Mouse (Mus musculus) lung, adult 18-20 months (tissue): ENCODE measurements around the gene Synj2.
A peak's percentile ranks its signal among the peaks of the same experiment; 100 is the strongest.

Experiments
- DNase-seq, 2 experiments: peaks; one replicate each; pipeline ENCODE4 v3.0.0; 2022; ENCODE audit warnings: mixed read lengths in 2 of 2

Gene Synj2

DNA sequence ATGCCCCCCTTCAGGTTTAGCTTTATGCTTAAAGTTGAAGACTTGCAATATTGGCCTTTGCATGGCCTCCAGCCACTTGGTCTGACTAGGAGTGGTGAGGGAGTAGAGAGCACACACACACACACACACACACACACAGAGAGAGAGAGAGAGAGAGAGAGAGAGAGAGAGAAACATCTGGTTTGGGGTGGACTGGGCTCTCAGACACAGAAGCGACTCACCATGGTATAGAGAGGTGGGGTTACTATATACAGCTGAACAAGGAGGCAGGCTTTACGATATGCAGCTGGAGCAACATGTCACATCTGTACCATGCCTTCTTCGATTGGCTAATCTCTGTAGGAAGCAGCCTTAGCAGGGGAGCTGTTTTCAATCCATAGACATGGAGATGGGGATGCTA, 5.4 kb upstream of the Synj2 start:
- DNase-seq: no peak

DNA sequence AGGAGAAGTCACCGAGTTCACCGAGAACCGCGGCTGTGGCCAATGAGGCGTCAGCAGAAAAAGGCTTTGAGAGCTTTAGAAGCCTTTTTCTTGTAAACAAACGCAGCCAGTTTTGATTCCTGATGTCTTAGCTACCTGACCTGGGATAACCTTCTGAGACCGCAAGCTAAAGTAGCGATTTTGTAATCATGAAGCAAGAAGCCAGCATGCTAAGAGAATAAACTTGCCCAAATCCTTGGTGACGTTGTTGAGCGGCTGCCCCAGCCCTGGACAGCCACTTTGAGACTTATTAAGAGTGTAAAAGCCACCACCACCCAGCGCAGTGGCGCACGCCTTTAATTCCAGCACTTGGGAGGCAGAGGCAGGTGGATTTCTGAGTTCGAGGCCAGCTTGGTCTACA, 4.8 kb upstream of the Synj2 start:
- DNase-seq: peak; percentile 74 to 78

DNA sequence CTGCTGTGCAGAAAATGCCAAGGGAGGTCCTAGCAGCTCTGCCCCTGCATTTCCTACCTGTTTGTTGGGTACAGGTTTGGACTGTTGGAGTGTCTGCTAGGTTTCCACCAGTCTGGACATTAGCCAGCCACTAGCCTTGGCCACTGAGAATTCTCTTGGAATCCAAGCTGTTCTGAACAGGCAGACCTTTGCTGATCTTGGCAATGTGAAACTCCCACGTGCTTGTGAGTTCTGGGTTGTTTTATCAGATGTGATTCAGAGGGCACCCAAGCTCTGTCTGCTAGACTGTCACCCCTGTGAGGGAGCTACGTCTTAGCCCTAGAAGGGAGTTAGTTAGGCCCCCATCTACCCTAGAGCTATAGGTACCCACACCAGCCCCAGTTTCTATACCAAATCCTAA, 3.6 kb upstream of the Synj2 start:
- peak in 1 of 2 experiments; percentile 30 for DNase-seq

DNA sequence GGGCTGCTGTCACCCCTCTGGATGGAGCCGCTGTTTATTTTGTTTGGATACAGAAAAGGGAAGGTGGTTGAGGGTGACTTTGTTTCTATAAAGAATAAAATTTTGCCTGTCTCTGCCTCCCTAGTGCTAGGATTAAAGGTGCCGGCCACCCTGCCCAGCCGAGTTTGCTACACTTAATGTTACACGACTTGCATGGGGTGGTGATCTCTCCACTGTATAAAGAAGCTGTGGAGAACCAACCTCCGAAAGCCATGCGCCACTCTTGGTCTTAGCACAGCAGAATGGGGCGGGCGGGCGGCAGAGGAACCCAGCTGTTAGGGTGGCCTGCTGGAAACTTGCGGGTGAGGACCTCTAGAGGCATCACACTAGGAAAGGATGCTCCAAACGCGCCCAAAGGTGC, 1.2 kb upstream of the Synj2 start:
- no peak for DNase-seq

DNA sequence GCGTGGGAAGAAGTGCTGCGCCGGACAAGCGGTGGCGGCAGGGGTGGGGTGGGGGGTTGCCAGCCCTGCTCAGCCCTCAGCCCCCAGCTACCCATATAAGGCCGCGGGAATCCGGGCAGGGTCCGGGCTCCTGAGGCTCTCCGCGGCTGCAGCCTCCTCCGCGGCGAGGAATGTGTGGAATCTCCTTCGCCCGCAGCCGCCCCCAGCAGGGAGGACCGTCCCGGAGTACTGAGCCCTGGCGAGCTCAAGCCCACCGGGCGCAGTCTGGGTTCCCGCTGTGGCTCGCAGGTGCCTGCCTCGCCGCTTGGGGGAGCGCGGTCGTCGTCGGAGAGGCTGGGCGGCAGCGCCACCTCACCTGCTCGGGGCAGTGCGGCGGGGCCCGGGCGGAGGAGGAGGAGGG, 288 bp upstream of the Synj2 start:
- peak; percentile 87 to 90 for DNase-seq

DNA sequence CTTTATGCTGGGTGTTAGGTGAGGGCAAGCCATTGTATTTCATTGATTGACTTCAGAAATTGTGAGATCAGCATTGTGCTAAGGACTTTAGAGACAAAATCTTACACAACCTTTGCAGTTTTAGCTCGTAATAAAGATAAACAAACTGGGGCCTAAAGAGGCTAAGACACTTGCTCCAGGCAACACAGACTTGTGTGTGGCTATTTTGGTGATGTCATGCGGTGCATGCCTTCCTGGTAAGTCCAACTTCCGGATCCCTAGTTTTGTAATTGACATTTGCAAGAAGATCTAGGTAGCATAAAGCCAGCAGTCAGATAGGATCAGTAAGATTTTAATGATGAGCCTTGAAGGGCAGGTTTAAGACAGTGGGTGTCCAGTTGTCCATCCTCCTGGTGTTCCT, 1.1 kb downstream of the Synj2 start:
- no peak for DNase-seq

DNA sequence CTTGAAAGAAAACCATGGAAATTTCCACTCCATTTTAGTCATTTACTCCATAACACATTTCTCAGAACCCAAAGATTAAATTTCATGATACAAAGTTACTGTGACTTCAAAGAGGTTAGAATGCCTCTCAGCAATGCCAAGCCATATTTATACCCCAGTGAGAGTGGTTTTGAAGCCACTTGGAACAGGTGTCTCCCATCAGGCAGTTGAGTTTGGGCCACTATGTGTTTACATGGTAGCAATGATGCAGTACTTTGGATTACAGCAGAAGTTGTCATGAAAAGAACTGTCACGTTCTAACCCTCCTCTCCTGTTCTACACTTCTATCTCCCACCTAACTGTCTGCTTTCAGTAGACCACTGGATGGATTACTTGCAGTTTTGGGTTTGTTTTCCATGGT, 2.0 kb downstream of the Synj2 start:
- no peak for DNase-seq

DNA sequence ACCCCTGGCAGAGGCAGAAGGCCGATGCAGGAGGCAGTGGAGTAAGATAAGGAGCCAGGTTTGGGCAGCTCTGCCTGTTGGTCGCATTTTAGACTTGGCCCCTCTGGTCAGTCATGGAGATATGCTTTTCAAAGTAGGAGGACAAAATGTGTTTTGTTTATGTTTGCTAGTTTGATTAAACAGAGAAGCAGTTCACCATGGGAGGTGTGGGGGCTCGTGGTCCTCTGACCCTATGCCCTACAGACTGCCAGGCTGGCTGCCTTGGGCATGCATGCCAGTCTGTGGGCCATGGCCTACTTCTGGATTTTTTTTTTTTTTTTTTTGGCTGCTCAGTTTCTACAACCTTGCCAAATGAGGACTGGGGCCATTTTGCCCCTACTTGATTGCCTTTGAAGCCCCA, 6.0 kb downstream of the Synj2 start:
- no peak for DNase-seq

DNA sequence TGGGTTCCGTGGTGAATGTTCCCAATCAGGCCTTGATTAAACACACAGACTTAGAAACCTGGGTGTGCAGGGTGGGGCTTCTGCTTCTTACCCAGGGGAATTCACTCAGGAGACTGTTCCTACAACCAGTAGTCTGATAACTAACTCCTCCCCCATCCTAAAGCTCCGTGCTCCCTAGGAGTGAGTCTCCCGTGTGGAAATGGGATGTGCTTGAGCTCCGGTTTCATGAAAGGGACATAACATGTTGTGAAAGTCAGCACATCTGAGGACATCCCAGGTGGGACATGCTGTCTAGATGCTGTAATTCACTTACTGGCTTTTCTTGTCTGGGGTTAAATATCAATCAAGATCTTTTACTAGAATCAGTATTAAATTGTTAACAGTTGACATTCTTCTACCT, 11.4 kb downstream of the Synj2 start:
- DNase-seq: no peak

DNA sequence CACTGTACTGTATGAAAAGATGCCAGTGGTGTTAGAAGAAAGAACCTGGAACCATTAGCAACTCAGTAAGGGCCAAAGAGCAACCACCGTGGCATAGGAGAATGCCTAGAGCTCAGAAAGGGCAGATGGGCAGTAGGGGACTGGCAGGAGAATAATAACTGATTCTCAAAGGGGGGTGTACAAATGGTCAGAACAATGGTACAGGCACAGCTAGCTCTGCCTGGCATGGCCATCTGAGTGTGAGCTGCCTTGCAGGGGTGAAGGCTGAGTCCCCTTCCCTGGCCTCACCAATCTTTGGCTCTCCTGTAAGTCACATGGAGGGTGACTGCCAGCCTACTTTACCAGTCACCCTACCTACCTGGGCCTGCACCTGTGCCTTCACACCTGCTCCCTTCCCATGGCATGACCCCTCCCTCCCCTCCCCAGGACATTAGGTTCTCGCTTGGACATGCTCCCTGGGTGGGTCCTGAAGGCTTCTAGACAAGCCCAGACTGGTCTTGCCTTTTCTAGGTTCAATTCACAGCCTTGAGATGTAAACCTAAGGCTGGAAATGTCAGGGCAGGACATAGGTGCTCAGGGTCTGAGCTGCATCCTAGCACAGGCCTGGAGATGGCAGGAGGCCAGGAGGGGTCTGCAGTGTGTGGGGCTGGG, 15.4 kb downstream of the Synj2 start:
- no peak for DNase-seq

DNA sequence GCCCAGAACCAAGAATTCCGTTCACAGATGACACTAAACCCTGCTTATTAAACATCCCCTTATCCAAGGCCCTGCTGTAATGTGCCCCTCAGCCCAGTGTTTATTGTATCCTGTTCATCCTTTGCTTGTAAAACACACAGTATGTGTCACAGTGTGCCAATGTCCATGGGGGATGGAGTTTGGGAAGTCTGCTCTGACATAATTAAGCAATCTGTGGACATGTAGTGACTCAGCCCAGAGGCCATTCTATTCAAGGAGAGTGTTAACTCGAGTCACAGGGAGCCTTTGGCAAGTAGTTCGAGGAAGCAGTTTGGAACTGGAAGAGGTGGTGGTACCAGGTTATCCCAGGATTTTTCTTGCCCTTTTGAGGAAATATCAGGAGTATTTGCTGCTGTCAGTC, 16.0 kb downstream of the Synj2 start:
- peak in 1 of 2 experiments; percentile 39 for DNase-seq

DNA sequence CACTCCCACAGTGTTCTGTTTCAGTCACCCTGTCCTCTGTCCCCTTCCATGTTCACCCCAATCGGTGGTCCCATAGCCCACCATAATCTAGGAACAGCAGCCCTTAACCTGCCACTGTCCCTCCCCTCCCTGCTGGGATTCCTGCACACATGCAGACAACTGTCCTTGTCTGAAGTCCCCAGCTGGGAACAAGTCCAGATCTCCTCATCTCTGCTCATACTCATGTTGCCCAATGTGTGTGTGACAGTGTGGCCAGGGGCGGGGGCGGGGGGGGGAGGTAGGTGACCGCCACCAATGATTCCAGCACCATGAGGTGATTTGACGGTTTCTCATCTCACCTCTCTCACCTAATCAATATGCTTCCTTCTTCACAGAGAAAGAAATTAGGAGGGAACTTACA, 17.1 kb downstream of the Synj2 start:
- DNase-seq: no peak

DNA sequence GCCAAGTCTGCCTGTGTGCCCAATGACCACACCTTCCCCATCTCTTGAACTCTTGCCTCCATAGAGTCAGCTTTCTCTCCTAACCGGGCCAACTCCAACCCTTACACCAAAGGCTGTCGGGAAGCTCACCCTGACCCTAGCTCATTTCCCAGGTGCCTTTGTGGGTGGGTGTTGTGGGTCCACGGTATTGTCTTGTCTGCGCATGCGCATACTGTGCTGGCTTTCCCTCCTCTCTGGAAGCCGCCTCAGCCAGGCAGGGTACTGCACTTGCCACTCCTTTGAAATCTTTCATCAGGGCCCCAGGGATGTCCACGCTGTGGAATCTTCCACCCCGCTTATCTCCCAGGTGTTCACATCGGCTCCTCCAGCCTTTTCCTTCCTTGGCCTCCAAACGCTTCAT, 17.6 kb downstream of the Synj2 start:
- DNase-seq: no peak

DNA sequence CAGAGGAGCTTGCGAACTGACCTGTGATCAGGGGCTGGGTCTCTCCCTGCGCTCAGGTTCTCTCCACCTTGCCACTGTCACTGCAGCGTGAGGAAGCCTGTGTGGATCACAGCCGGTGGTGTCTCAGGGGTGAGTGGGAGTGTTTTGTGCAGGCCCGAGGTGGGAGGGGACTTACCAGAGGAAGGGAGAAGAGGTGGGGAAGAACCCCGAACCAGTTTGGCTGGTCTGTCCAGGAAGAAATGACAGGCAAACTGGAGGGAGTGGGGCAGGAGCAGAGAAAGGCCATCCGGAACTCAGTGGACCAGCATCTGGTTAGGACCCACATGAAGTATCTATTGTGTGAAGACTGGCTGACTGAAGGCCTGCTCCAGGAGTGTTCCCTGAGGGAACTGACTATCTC, 18.0 kb downstream of the Synj2 start:
- DNase-seq: peak; percentile 64 to 71

DNA sequence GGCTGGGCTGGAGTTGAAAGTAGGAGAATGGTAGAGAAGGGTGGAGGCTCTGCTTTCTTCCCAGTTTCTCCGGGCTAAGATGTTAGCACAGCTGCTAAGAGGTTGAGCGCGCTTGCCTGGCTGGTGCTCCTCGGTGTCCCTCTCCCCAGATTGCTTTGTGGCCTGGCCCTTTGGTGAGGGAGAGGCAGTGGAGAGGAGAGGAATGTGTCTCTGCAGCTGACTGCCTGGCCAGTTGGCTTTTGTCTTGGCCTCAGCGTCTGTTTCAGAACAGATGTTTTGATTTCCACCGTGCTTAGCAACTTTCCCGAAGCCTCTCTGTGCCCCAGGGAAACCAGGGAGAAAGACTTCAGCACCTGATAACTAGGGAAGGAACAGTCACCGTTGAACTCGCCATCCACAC, 18.7 kb downstream of the Synj2 start:
- peak in 1 of 2 experiments; percentile 35 for DNase-seq

DNA sequence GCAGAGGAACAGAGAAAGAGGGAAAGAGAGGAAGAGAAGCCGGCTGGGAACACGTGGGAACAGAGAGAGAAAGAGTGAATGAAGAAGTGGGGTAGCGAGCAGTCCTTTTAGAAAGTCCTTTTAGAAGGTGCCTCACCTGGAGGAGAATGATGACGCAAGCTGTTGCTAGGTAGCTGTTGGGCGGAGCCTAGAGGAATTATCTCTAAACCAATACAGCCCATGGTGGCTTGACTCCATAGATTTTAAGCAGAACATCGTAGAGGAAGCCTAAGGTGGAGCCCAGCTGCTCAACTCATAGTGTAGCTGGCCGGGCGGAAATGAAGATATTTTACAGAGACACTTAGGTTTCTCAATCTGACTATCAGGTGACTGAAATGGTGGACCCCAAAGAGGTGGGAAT, 22.7 kb downstream of the Synj2 start:
- peak in 1 of 2 experiments; percentile 39 for DNase-seq

DNA sequence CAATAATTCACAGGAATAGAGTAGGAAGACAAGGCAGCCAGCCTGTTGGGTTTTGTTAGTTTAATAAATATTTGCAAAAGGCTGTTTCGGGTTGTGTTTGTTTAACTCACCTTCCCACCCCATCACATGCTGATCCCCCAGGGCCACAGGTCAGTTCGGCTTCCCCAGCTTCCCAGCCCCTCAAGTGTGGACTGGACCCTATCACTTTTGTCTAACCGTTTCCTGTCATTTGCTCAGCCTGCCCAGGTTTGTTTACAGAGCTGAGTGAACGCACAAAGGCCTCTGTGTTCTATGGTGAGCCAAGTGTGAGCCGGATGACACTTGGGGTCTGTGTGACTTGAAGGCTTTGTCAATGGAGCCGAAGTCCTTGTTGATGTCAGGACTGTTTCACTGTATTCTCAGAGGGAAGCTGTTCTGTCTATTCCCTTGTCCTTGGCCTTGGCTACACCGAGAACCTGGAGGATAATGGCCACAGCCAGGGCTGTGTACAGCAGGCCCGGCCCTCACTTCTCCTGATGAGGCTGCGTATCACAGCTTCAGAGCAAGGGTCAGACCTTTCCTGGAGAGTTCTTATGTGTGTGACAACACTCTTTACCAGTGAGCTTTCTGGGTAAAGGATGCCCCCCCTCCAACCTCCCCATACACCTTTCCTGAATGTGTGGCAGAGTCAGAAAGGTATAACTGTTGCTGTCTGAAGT, 24.2 kb downstream of the Synj2 start:
- peak in 1 of 2 experiments; percentile 32 for DNase-seq

DNA sequence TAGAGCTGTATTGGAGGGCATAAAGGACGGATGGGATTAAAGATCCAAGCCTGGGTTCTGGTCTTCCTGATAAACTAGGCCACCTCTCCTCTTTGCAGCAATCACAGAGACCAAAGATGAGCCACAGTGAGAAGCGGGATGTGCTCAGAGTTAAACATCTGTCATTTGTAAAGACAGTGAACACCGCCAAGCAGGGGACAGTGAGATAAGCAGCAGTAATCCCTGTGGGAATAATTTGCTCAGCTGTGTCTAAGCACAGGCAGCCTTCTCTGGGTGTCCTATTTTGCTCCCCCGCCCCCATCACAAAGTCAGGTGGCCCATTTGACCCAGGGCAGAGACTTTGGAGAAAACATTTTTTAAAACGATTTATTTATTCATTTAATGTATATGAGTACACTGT, 25.6 kb downstream of the Synj2 start:
- no peak for DNase-seq

DNA sequence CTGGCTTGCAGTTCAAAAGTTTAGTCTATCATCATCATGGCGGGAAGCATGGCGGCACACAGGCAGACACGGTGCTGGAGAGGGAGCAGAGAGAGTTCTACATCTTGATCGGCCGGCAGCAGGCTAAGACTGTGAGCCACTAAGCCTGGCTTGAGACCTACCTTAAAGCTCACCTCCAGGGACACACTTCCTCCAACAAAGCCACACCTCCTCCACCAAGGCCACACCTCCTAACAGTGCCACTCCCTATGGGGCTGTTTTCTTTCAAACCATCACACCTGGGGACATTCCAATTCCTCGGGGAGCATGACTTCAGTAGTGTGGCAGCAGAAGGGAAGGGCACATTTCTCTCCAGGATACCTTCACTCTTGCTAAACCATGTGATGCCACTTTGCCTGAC, 27.5 kb downstream of the Synj2 start:
- DNase-seq: peak; percentile 30 to 58

DNA sequence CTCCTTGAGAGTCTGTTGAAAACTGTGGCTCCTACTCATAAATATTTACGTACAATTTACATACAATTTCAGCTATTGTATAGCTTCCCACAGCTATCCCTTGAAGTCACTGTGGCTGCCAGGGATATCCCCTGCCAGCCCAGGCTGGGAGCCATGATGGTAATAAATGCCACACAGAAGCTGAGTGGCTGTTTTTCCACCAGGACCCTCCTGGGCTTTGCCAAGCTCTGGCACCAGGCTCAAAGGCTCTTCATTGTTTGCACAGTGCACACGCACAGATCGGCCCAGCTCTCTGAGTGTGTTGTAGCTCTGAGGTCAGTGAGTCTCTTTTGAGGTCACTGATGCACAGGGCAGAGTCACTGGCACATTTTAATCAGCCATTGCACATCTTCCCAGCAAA, 28.2 kb downstream of the Synj2 start:
- no peak for DNase-seq

DNA sequence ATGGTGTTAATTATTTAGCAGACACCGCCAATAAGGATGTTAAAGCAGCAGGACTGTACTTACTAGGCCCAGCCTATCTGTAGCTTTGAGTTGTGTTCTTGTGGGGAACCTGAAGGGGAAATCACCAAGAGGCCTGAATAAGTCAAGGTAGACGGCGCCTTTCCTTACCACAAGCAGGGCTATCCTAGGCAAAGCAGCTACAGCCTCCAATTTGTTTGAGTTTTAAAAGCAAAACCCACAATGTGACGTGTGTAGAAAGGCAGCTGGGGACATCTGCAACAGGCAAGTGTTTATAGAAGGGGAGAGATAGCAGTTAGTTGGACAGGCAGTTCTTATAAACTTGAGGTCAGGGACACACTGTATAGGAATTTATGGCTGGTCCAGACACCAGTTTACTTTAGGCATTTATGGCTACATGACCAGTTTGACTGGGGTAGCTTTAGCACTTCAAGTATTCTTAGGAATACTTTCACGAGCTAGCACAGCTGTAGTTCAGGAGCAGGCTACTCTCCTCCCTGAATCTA, 29.3 kb downstream of the Synj2 start:
- DNase-seq: no peak

DNA sequence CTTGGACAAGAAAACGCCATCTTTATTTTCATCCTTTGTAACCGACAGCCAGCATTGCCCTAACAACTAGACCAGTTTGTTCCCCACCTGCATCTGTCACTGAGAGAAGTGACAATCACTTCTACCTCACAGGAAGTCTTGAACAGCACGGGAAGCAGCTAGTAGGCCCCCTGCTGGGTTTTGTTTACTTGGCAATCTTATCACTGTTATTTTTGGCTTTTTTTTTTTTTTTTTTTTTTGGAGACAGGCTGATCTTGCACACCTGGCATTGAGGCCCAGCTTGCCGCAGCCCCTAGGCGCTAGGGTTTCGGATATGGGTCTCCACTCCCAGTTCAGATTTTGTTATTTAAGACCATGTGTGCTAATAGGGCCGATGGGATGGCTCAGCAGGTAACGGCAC, 32.5 kb downstream of the Synj2 start:
- no peak for DNase-seq

DNA sequence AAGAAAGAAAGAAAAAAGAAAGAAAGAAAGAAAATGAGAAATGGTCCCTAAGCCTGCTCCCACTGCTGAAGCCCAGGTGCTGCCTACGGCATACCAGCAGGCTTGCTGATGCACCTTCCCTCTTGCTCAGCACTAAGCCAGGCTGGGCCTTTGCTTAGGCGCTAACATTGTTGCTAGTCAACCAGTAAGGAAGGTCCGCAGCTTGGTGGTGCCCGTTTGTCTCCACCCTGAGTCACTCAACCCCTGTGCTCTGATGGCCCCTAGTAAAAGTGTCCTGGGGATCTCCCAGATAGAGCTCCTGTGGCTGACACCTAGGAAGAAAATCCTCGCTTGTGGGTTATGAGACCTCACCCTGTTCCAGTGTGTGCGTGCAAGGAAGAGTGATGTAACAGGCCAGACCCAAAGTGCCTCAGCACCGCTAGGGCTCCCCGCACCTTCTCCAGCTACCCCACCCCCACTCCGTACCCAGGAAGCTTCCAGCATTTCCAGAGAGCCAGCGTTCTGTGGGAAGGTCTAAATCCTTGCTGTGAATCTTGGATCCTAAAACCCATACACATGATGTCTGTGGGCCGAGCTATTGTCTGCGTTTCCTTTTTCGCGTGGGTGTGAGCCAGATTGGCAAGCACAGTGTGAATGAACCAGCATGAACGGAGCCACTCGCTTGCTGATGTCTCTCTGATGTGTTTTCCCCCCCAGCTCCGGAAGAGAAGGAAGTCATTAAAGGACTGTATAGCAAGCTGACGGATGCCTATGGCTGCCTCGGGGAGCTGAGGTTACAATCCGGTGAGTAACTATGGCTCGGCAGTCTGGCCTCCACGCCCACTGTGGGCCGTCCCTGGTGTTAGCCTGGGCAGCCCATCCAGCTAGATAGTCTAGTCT, 34.3 kb downstream of the Synj2 start:
- peak; percentile 61 to 66 for DNase-seq
